7 mouse cellular contexts compared by ENCODE assay signal in genomic region chr4:106776998-106777397, GRCm38 (mm10). TPM values are rescaled to one million over a fixed set of nuclear protein-coding genes. Genes with fewer than 3 reads are reported as not detected.
DNase-seq lines count a peak whose midpoint lies in the region.

No protein-coding gene starts in this region.

- intact Hi-C loops in left cerebral cortex, postnatal 25 days (cut with DNase I) = no loop called here

- peak; percentile 50 for DNase-seq in embryo, embryonic 11.5 days (ENCODE audit: low read depth, low spot score)
- DNase-seq in frontal cortex, postnatal 14 days (ENCODE audit: low spot score in 2 of 2) = peak; percentile 52 to 58
- peak; percentile 76 to 85 for DNase-seq in left cerebral cortex, postnatal 25 days (ENCODE audit: low spot score in 2 of 2)
- DNase-seq in right cerebral cortex, adult 2 months (ENCODE audit: low spot score in 2 of 2) = peak; percentile 71 to 72
- no peak for DNase-seq in thymus, postnatal 36 days
- no peak for DNase-seq in urinary bladder, adult 18-20 months (ENCODE audit: low spot score in 2 of 2)
- DNase-seq in adrenal gland, postnatal 10 days = no peak

RNA-seq across cellular contexts. Expression of gene Acot11, which starts 27.8 kb away (rescaled TPM):
- 10 to 100 TPM; 39.1 to 53.0 TPM for total RNA-seq in left cerebral cortex, postnatal 25 days (2021)
- total RNA-seq in adrenal gland, postnatal 10 days (2021) = 10 to 100 TPM; 35.1 to 37.9 TPM

RNA-seq across cellular contexts. Expression of gene Fam151a, which starts 43.3 kb away (rescaled TPM):
- total RNA-seq in left cerebral cortex, postnatal 25 days (2021) = not detected
- total RNA-seq in adrenal gland, postnatal 10 days (2021) = under 1 TPM; 0.27 to 0.30 TPM

RNA-seq across cellular contexts. Expression of gene Mroh7, which starts 46.3 kb away (rescaled TPM):
- 1 to 10 TPM; 2.3 to 2.9 TPM for total RNA-seq in left cerebral cortex, postnatal 25 days (2021)
- 1 to 10 TPM in 1 of 2 experiments, under 1 TPM in 1; 0.48 to 1.1 TPM for total RNA-seq in adrenal gland, postnatal 10 days (2021)

Comparison
In these comparisons a context has a peak if more than half of its experiments do, and no peak if none do; other contexts are left out.
1. DNase-seq: peak in embryo, embryonic 11.5 days (single experiment), frontal cortex, postnatal 14 days (2 of 2), left cerebral cortex, postnatal 25 days (2 of 2) and right cerebral cortex, adult 2 months (2 of 2); none in thymus, postnatal 36 days (0 of 2), urinary bladder, adult 18-20 months (0 of 2) and adrenal gland, postnatal 10 days (single experiment).